Mouse (Mus musculus) thymus, adult 2 months (tissue): Measurements from ENCODE around the gene Ccdc8.

Source experiments
- CTCF ChIP-seq: fragments of 200-500 bp; IDR thresholded peaks from 2 replicates; pipeline ENCODE4 v1.5.1; 2012; ENCODE audit warnings: mild to moderate bottlenecking, control low read depth, low read length, moderate library complexity, borderline replicate concordance; ENCODE audit not compliant: control insufficient read depth, poor library complexity, insufficient read depth; ENCODE audit errors: extremely low read depth
- POLR2A ChIP-seq: fragments of 200-500 bp; IDR thresholded peaks from 2 replicates; pipeline ENCODE4 v1.6.1; 2012; ENCODE audit warnings: mild to moderate bottlenecking, low read length, control low read depth, moderate library complexity; ENCODE audit not compliant: control insufficient read depth, poor library complexity, insufficient read depth; ENCODE audit errors: extremely low read depth

DNA sequence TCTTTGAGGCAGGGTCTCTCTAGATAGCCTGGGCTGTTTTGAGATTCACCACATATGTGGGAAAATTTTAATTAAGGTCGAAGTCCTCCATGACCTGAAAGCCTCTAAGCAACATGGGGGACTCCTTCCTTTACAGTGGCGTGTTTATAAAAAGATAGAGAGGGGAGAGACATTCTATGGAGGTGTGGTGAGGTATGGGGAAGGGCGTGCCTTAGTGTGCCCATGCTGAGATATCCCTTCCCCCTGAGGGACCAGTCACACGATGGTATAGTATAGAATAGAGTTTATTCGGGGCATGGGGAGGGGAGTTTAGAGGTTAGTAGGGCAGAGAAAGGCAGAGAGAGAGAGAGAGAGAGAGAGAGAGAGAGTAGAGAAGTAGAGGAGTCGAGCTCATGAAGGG is 14.3 kb upstream of the Ccdc8 start:
- no peak for TF ChIP-seq POLR2A
- no peak for TF ChIP-seq CTCF
